Mouse (Mus musculus) embryonic fibroblast, embryonic 13.5 days (primary cell): ENCODE measurements at regions not wholly inside any gene's neighbourhood (a gene's known extent, or its start where the extent isn't known, plus 50 kb on each side); places are given as distances from the start of the nearest gene placed in this dataset.

Experiments
- H3K27ac ChIP-seq: 2 replicates; pipeline ENCODE4 v1.5.1; 2012; ENCODE audit warnings: low read length, control low read depth, inconsistent platforms; ENCODE audit not compliant: insufficient read depth
- H3K4me1 ChIP-seq: 2 replicates; pipeline ENCODE4 v1.6.1; 2011; ENCODE audit warnings: low read length; ENCODE audit not compliant: control insufficient read depth, insufficient read depth
- H3K4me3 ChIP-seq: 2 replicates; pipeline ENCODE4 v1.5.1; 2011; ENCODE audit warnings: mild to moderate bottlenecking, control low read depth, low read length; ENCODE audit not compliant: insufficient read depth
- CTCF ChIP-seq: IDR thresholded peaks from 2 replicates; pipeline ENCODE4 v1.5.1; 2011; ENCODE audit warnings: mild to moderate bottlenecking, control low read depth, low read length, moderate library complexity, borderline replicate concordance; ENCODE audit not compliant: insufficient read depth
- POLR2A ChIP-seq: IDR thresholded peaks from 2 replicates; pipeline ENCODE4 v1.6.1; 2011; ENCODE audit warnings: low read depth, mild to moderate bottlenecking, control low read depth, low read length, moderate library complexity

- H3K4me1 ChIP-seq = no peaks in the 10 kb centered on the region
- H3K27ac ChIP-seq = no peak overlapping the region
- no peak for TF ChIP-seq CTCF
- no peak for TF ChIP-seq POLR2A
- no peak overlapping the region for H3K4me3 ChIP-seq
Observed at GRCm38 (mm10) chr13:51912994-51913393, 66.5 kb downstream of the Gadd45g start.

GRCm38 (mm10) chr13:51916666-51917240, 70.3 kb downstream of the Gadd45g start:
- H3K4me3 ChIP-seq = no peak overlapping the region
- H3K27ac ChIP-seq = no peak overlapping the region
- no peak for TF ChIP-seq CTCF
- TF ChIP-seq POLR2A = no peak
- no peaks in the 10 kb centered on the region for H3K4me1 ChIP-seq

GRCm38 (mm10) chr13:51917658-51918057, 71.2 kb downstream of the Gadd45g start:
- Histone ChIP-seq H3K4me3 (no peak overlapping the region), H3K27ac (no peak overlapping the region), H3K4me1 (no peaks in the 10 kb centered on the region)
- TF ChIP-seq CTCF (no peak), POLR2A (no peak)

- no peaks in the 10 kb centered on the region for H3K4me1 ChIP-seq
- no peak overlapping the region for H3K4me3 ChIP-seq
- no peak for TF ChIP-seq CTCF
- no peak for TF ChIP-seq POLR2A
- no peak overlapping the region for H3K27ac ChIP-seq
Observed at GRCm38 (mm10) chr13:51918108-51918507, 71.6 kb downstream of the Gadd45g start.

DNA sequence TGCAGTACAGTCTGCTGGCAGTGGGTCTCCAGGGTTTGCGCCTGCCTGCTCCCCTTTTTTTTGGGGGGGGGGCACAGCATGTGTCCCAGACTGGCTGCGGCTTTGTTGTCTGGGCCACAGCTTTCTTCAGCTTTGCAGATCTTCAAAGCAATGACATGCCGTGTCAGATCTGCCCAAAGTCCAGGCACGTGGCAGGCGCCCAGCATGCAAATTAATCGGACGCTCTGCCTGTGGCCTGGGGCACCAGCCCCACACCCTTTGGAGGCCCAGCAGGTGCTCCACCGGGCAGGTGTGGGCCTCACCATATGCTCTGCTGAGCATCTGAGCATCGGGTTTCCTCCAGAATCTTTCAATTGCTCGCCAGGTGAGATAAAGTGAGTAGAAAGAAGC, 72.3 kb downstream of the Gadd45g start:
- H3K27ac ChIP-seq = no peak overlapping the region
- H3K4me1 ChIP-seq = no peaks in the 10 kb centered on the region
- no peak for TF ChIP-seq CTCF
- TF ChIP-seq POLR2A = no peak
- H3K4me3 ChIP-seq = no peak overlapping the region

- TF ChIP-seq POLR2A (no peak), CTCF (no peak)
- Histone ChIP-seq H3K4me1 (no peaks in the 10 kb centered on the region), H3K27ac (no peak overlapping the region), H3K4me3 (no peak overlapping the region)
Observed at GRCm38 (mm10) chr13:51919171-51919793, 72.8 kb downstream of the Gadd45g start.

- H3K27ac ChIP-seq = no peak overlapping the region
- H3K4me3 ChIP-seq = no peak overlapping the region
- H3K4me1 ChIP-seq = no peaks in the 10 kb centered on the region
- TF ChIP-seq CTCF (no peak), POLR2A (no peak)
Observed at GRCm38 (mm10) chr13:51919937-51920336, 73.5 kb downstream of the Gadd45g start.

GRCm38 (mm10) chr13:51920511-51921351, 74.3 kb downstream of the Gadd45g start:
- H3K27ac ChIP-seq = no peak overlapping the region
- no peaks in the 10 kb centered on the region for H3K4me1 ChIP-seq
- TF ChIP-seq POLR2A (no peak), CTCF (no peak)
- no peak overlapping the region for H3K4me3 ChIP-seq

DNA sequence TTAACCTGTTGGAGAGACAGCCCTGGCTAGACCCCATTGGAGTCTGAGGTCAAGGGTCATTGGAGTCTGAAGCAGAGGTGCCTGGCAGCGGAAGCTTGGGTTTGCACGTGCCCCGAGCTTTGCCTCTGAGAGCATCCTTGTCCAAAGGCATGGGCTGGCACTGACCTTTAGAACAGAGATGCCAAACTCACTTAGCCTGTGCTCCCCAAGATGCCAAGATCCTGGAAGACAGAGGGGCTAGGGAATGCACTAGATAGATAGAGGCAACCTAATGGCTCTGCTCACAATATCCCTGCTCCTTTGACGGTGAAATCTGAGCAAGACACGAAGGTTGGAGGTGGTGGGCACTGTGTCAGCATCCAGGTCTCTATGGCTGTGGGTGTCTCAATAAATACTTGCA, 75.1 kb downstream of the Gadd45g start:
- Histone ChIP-seq H3K4me3 (no peak overlapping the region), H3K4me1 (no peaks in the 10 kb centered on the region), H3K27ac (no peak overlapping the region)
- TF ChIP-seq CTCF (no peak), POLR2A (no peak)

DNA sequence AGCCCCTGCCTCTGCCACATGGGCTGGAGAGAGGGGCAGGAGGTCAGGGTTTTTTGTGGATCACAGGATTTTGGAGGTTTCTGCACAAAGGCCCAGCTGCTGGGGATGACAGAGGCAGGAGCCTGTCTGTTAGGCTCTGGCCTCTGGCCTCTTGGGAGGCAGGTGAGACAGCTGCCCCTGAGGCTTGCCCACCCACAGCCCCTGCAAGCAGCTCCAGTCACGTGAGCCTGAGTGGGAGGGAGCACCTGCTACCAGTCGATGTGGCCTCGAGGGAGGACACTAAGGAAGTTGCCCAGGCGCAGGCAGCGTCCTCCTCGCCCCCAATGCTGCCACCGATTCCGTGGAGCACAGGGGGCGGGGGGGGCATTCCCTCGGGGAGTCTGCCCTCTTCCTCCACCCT, 80.3 kb downstream of the Gadd45g start:
- H3K27ac ChIP-seq = no peak overlapping the region
- no peak overlapping the region for H3K4me3 ChIP-seq
- no peaks in the 10 kb centered on the region for H3K4me1 ChIP-seq
- no peak for TF ChIP-seq CTCF
- TF ChIP-seq POLR2A = no peak
